Mouse (Mus musculus) megakaryocyte, adult 5-6 weeks (primary cell): ENCODE measurements around the gene Nhs. TPM values are rescaled to one million over a fixed set of nuclear protein-coding genes. Genes with fewer than 3 reads are reported as not detected.

Source experiments
- ATAC-seq: 2 replicates; pipeline ENCODE4 v1.8.0; 2016; ENCODE audit warnings: mild to moderate bottlenecking, inconsistent platforms; ENCODE audit not compliant: poor library complexity, severe bottlenecking
- total RNA-seq, 2 experiments: library from RNA; stranded (forward) in 1 of 2; stranded (reverse) in 1 of 2; fragments of 153-499, 151-499 nt in 1 of 2; fragments of 221-1000, 200-1000 nt in 1 of 2; gene quantifications; 2 replicates each; pipeline versions ENCODE4 v1.2.3 to v1.2.4; 2015 to 2017

The Nhs gene
- total RNA-seq, 2 experiments from 2014 or later, result 0.04 TPM; not detected in 1

- ATAC-seq, result no peak
Observed at GRCm38 (mm10) chrX:161952356-161952755, 207.2 kb downstream of the Nhs start.

GRCm38 (mm10) chrX:161943098-161943680, 216.3 kb downstream of the Nhs start:
- ATAC-seq, result no peak

- no peak for ATAC-seq
Observed at GRCm38 (mm10) chrX:161940696-161941095, 218.8 kb downstream of the Nhs start.

- ATAC-seq, result no peak
Observed at GRCm38 (mm10) chrX:161926683-161927053, 232.9 kb downstream of the Nhs start.

GRCm38 (mm10) chrX:161925973-161926682, 233.4 kb downstream of the Nhs start:
- ATAC-seq, result peak; percentile 70

GRCm38 (mm10) chrX:161922655-161923054, 236.9 kb downstream of the Nhs start:
- no peak for ATAC-seq

- ATAC-seq, result no peak
Observed at GRCm38 (mm10) chrX:161921581-161921980, 237.9 kb downstream of the Nhs start.

- ATAC-seq, result no peak
Observed at GRCm38 (mm10) chrX:161909963-161910362, 249.6 kb downstream of the Nhs start.

- no peak for ATAC-seq
Observed at GRCm38 (mm10) chrX:161908652-161909403, 250.7 kb downstream of the Nhs start.

GRCm38 (mm10) chrX:161907595-161908592, 251.6 kb downstream of the Nhs start:
- ATAC-seq, result no peak

- ATAC-seq, result no peak
Observed at GRCm38 (mm10) chrX:161894442-161894841, 265.1 kb downstream of the Nhs start.

- ATAC-seq, result no peak
Observed at GRCm38 (mm10) chrX:161883661-161884060, 275.9 kb downstream of the Nhs start.

GRCm38 (mm10) chrX:161877123-161877522, 282.4 kb downstream of the Nhs start:
- ATAC-seq, result no peak

GRCm38 (mm10) chrX:161873511-161873910, 286.0 kb downstream of the Nhs start:
- ATAC-seq, result no peak

GRCm38 (mm10) chrX:161871306-161871705, 288.2 kb downstream of the Nhs start:
- ATAC-seq, result no peak

GRCm38 (mm10) chrX:161855630-161856029, 303.9 kb downstream of the Nhs start:
- no peak for ATAC-seq

GRCm38 (mm10) chrX:161853626-161854312, 305.8 kb downstream of the Nhs start:
- ATAC-seq, result no peak

- peak; percentile 51; the same call in 1 of the 2 replicates for ATAC-seq
Observed at GRCm38 (mm10) chrX:161826186-161826585, 333.3 kb downstream of the Nhs start.

- ATAC-seq, result no peak
Observed at GRCm38 (mm10) chrX:161790182-161790581, 369.3 kb downstream of the Nhs start.
